Mouse (Mus musculus) layer of hippocampus, postnatal 25 days (tissue): ENCODE measurements at regions not wholly inside any gene's neighbourhood (a gene's known extent, or its start where the extent isn't known, plus 50 kb on each side); places are given as distances from the start of the nearest gene placed in this dataset.

Experiments used
- DNase-seq, 2 experiments: peaks; one replicate each; pipeline ENCODE4 v3.0.0; 2022; ENCODE audit warnings: mixed read lengths in 2 of 2, low spot score in 1 of 2; ENCODE audit errors: extremely low spot score in 1 of 2

GRCm38 (mm10) chr9:100097028-100097427 is 221.1 kb upstream of the Sox14 start:
- no peak for DNase-seq

GRCm38 (mm10) chr9:100095559-100095959 is 219.6 kb upstream of the Sox14 start:
- DNase-seq = no peak

- no peak for DNase-seq
Observed at GRCm38 (mm10) chr9:100094956-100095558, 219.1 kb upstream of the Sox14 start.

- no peak for DNase-seq
Observed at GRCm38 (mm10) chr9:100071141-100071540, 195.2 kb upstream of the Sox14 start.

- no peak for DNase-seq
Observed at GRCm38 (mm10) chr9:100058541-100058940, 182.6 kb upstream of the Sox14 start.

- DNase-seq = no peak
Observed at GRCm38 (mm10) chr9:100046213-100046807, 170.3 kb upstream of the Sox14 start.

GRCm38 (mm10) chr9:100045636-100046035 is 169.7 kb upstream of the Sox14 start:
- DNase-seq = no peak

GRCm38 (mm10) chr9:100041776-100042175 is 165.8 kb upstream of the Sox14 start:
- no peak for DNase-seq

GRCm38 (mm10) chr9:100023641-100024040 is 147.7 kb upstream of the Sox14 start:
- DNase-seq = no peak

- DNase-seq = no peak
Observed at GRCm38 (mm10) chr9:100022035-100022434, 146.1 kb upstream of the Sox14 start.

- no peak for DNase-seq
Observed at GRCm38 (mm10) chr9:99995204-99995603, 119.2 kb upstream of the Sox14 start.

- DNase-seq = peak in 1 of 2 experiments; percentile 4
Observed at GRCm38 (mm10) chr9:99994285-99995144, 118.5 kb upstream of the Sox14 start.

GRCm38 (mm10) chr9:99987376-99987775 is 111.4 kb upstream of the Sox14 start:
- DNase-seq = no peak

GRCm38 (mm10) chr9:99980734-99981133 is 104.8 kb upstream of the Sox14 start:
- DNase-seq = no peak

- DNase-seq = no peak
Observed at GRCm38 (mm10) chr9:99961561-99961960, 85.6 kb upstream of the Sox14 start.

GRCm38 (mm10) chr9:99954720-99955119 is 78.8 kb upstream of the Sox14 start:
- no peak for DNase-seq

GRCm38 (mm10) chr9:99954038-99954618 is 78.2 kb upstream of the Sox14 start:
- DNase-seq = no peak
